Mouse (Mus musculus) thymus, postnatal 0 days (tissue): ENCODE measurements around the gene Arl3. TPM values are rescaled to one million over a fixed set of nuclear protein-coding genes. Genes with fewer than 3 reads are reported as not detected.

ENCODE experiments used
- polyA plus RNA-seq: library from polyadenylated mRNA; unstranded; fragments of >200 nt; fragmentation: Nextera tagmentation; extraction: Ambion mirVana; gene quantifications from 2 replicates; pipeline ENCODE4 v1.2.1, GENCODE M21; 2015

The Arl3 gene
- polyA plus RNA-seq, 1 experiment from 2014 or later = 52.3 TPM

Other genes starting within 250 kb of the Arl3 start
- 4.6 and 5.3 TPM in 2 replicates for gene Psd, start 246.0 kb downstream of the Arl3 start, polyA plus RNA-seq
- 8.3 and 9.1 TPM in 2 replicates for gene Fbxl15, start 245.0 kb downstream of the Arl3 start, polyA plus RNA-seq
- gene Cuedc2, start 234.5 kb downstream of the Arl3 start, polyA plus RNA-seq = 152 and 155 TPM in 2 replicates
- 7.5 and 8.1 TPM in 2 replicates for gene Mfsd13a, start 232.1 kb downstream of the Arl3 start, polyA plus RNA-seq
- 1.1 and 1.5 TPM in 2 replicates for gene 2310034G01Rik, start 222.9 kb downstream of the Arl3 start, polyA plus RNA-seq
- 132 and 141 TPM in 2 replicates for gene Actr1a, start 177.4 kb downstream of the Arl3 start, polyA plus RNA-seq
- 20.7 and 21.0 TPM in 2 replicates for gene Sufu, start 176.3 kb downstream of the Arl3 start, polyA plus RNA-seq
- gene Trim8, start 71.5 kb downstream of the Arl3 start, polyA plus RNA-seq = 20.4 and 23.6 TPM in 2 replicates
- gene Sfxn2, start 167 bp upstream of the Arl3 start, polyA plus RNA-seq = 13.9 and 16.9 TPM in 2 replicates
- 29.9 and 37.8 TPM in 2 replicates for gene Wbp1l, start 25.9 kb upstream of the Arl3 start, polyA plus RNA-seq
- 0.09 and 0.44 TPM in 2 replicates for gene Cyp17a1, start 100.0 kb upstream of the Arl3 start, polyA plus RNA-seq
- gene Borcs7, start 116.7 kb upstream of the Arl3 start, polyA plus RNA-seq = 10.8 and 13.8 TPM in 2 replicates
- 30.7 and 31.8 TPM in 2 replicates for gene As3mt, start 134.3 kb upstream of the Arl3 start, polyA plus RNA-seq
- 1.7 and 1.8 TPM in 2 replicates for gene Cnnm2, start 188.4 kb upstream of the Arl3 start, polyA plus RNA-seq